Comparison of ENCODE assay signal across 8 mouse cellular contexts in genomic region chr1:25829921-25830751, GRCm38 (mm10). TPM values are rescaled to one million over a fixed set of nuclear protein-coding genes. Genes with fewer than 3 reads are reported as not detected.
DNase-seq lines count a peak whose midpoint lies in the region; ATAC-seq and TF ChIP-seq lines count a peak whose summit lies in the region.

No protein-coding gene starts in this region.

- no peak overlapping the region for H3K27ac ChIP-seq in embryonic facial prominence, embryonic 13.5 days
- H3K27ac ChIP-seq in hindbrain, embryonic 13.5 days, result peak overlapping the region; percentile 93
- H3K27ac ChIP-seq in left cerebral cortex, adult 2 months, result peak overlapping the region; percentile 94
- peak overlapping the region; percentile 91 for H3K27ac ChIP-seq in midbrain, embryonic 16.5 days (ENCODE audit: low read length)

- intact Hi-C loops in left cerebral cortex, adult 2 months (cut with DNase I), result loop anchor here (5.0 to 10.0 kb wide), 5 partner anchors 62 to 1465 kb away; no protein-coding TSS in a partner anchor

- no peak for TF ChIP-seq CTCF in left cerebral cortex, adult 2 months (IDR thresholded peaks at IDR 0.05)

- peak; percentile 11 for DNase-seq in thymus, postnatal 4 days
- DNase-seq in thymus, postnatal 14 days, result no peak
- peak; percentile 77 to 81 for DNase-seq in left cerebral cortex, adult 2 months (ENCODE audit: extremely low spot score in 1 of 2, low spot score in 2 of 2)
- peak; percentile 49 for DNase-seq in testis, postnatal 14 days (ENCODE audit: low spot score)
- DNase-seq in thymus, postnatal 10 days (ENCODE audit: low spot score in 2 of 2), result no peak

- H3K4me2 ChIP-seq in embryonic facial prominence, embryonic 13.5 days, result peak overlapping the region; percentile 86
- peak overlapping the region; percentile 67 for H3K4me2 ChIP-seq in hindbrain, embryonic 13.5 days
- H3K4me2 ChIP-seq in midbrain, embryonic 16.5 days (ENCODE audit: low read length), result peak overlapping the region; percentile 72

- H3K4me3 ChIP-seq in embryonic facial prominence, embryonic 13.5 days, result peak overlapping the region; percentile 64
- H3K4me3 ChIP-seq in hindbrain, embryonic 13.5 days, result peak overlapping the region; percentile 72
- H3K4me3 ChIP-seq in left cerebral cortex, adult 2 months, result peak overlapping the region; percentile 74
- peak overlapping the region; percentile 60 for H3K4me3 ChIP-seq in midbrain, embryonic 16.5 days (ENCODE audit: low read depth, low read length)

- no peaks in the 10 kb centered on the region for H3K36me3 ChIP-seq in embryonic facial prominence, embryonic 13.5 days
- no peaks in the 10 kb centered on the region for H3K36me3 ChIP-seq in hindbrain, embryonic 13.5 days
- no peaks in the 10 kb centered on the region for H3K36me3 ChIP-seq in midbrain, embryonic 16.5 days (ENCODE audit: control insufficient read depth, insufficient read depth, low read length)

- peak overlapping the region; percentile 65 for H3K9ac ChIP-seq in embryonic facial prominence, embryonic 13.5 days
- H3K9ac ChIP-seq in hindbrain, embryonic 13.5 days, result peak overlapping the region; percentile 85
- peak overlapping the region; percentile 75 for H3K9ac ChIP-seq in midbrain, embryonic 16.5 days (ENCODE audit: low read depth, low read length)

- no peaks in the 10 kb centered on the region for H3K9me3 ChIP-seq in embryonic facial prominence, embryonic 13.5 days
- no peaks in the 10 kb centered on the region for H3K9me3 ChIP-seq in hindbrain, embryonic 13.5 days
- no peaks in the 10 kb centered on the region for H3K9me3 ChIP-seq in midbrain, embryonic 16.5 days (replicated peaks; ENCODE audit: control insufficient read depth, low read length, poor library complexity, severe bottlenecking)

- WGBS in embryonic facial prominence, embryonic 13.5 days, result under 1% methylated on average over 40 of the region's 99 CpGs
- 2% methylated on average over 40 of the region's 99 CpGs for WGBS in hindbrain, embryonic 13.5 days
- WGBS in midbrain, embryonic 16.5 days, result under 1% methylated on average over 70 of the region's 99 CpGs

- H3K27me3 ChIP-seq in embryonic facial prominence, embryonic 13.5 days, result peaks cover 65% of the 10 kb centered on the region
- no peaks in the 10 kb centered on the region for H3K27me3 ChIP-seq in hindbrain, embryonic 13.5 days
- no peaks in the 10 kb centered on the region for H3K27me3 ChIP-seq in midbrain, embryonic 16.5 days (ENCODE audit: control insufficient read depth, insufficient read depth, low read depth, low read length)

- peak; percentile 82 for ATAC-seq in embryonic facial prominence, embryonic 13.5 days (ENCODE audit: insufficient number of reproducible peaks, insufficient read depth, low FRiP score, low TSS enrichment, low read depth)
- ATAC-seq in hindbrain, embryonic 13.5 days (ENCODE audit: low FRiP score), result peak; percentile 89
- peak; percentile 85 for ATAC-seq in midbrain, embryonic 16.5 days

- peaks cover 11% of the 10 kb centered on the region; the same call in 1 of the 2 replicates for H3K4me1 ChIP-seq in embryonic facial prominence, embryonic 13.5 days
- H3K4me1 ChIP-seq in hindbrain, embryonic 13.5 days (replicated peaks), result peaks cover 38% of the 10 kb centered on the region
- peaks cover 16% of the 10 kb centered on the region for H3K4me1 ChIP-seq in midbrain, embryonic 16.5 days (ENCODE audit: control insufficient read depth, insufficient read depth, low read length)

RNA-seq across cellular contexts. Expression of gene Adgrb3, which starts 0.6 kb away (rescaled TPM):
- 1.7 and 2.1 TPM in 2 replicates for polyA plus RNA-seq in embryonic facial prominence, embryonic 13.5 days (2015; fragmentation: Nextera tagmentation; extraction: Ambion mirVana)
- polyA plus RNA-seq in hindbrain, embryonic 13.5 days (2015; fragmentation: Nextera tagmentation; extraction: Ambion mirVana), result 41.2 and 42.0 TPM in 2 replicates
- total RNA-seq in left cerebral cortex, adult 2 months (2021), result 100 to 1,000 TPM; 100 to 103 TPM
- 67.9 and 68.6 TPM in 2 replicates for polyA plus RNA-seq in midbrain, embryonic 16.5 days (2015; fragmentation: Nextera tagmentation; extraction: Ambion mirVana)

Comparison
In these comparisons a context has a peak if more than half of its experiments do, and no peak if none do; other contexts are left out.
1. DNase-seq: peak in thymus, postnatal 4 days (single experiment), left cerebral cortex, adult 2 months (2 of 2) and testis, postnatal 14 days (single experiment); none in thymus, postnatal 14 days (single experiment) and thymus, postnatal 10 days (0 of 2).
2. RNA of gene Adgrb3, which starts 0.6 kb away (polyA plus RNA-seq): 67.9 to 68.6 TPM in midbrain, embryonic 16.5 days and 41.2 to 42.0 TPM in hindbrain, embryonic 13.5 days; 1.7 to 2.1 TPM in embryonic facial prominence, embryonic 13.5 days; every median in the first group is over 10 times any median in the second.
3. Peak in every context shown above with its lines, with median percentiles within 50 percentile points of each other: ATAC-seq, H3K4me2 ChIP-seq, H3K4me3 ChIP-seq and H3K9ac ChIP-seq.